Mouse (Mus musculus) neural tube, embryonic 15.5 days (tissue): ENCODE measurements around the gene Dgat2. TPM values are rescaled to one million over a fixed set of nuclear protein-coding genes. Genes with fewer than 3 reads are reported as not detected.

Source experiments
- ATAC-seq: fragments of 200-750 bp; cut with Nextera tagmentation; 2 replicates; pipeline ENCODE4 v1.8.0; 2017; ENCODE audit warnings: mild to moderate bottlenecking, moderate TSS enrichment, moderate library complexity; ENCODE audit not compliant: low FRiP score
- H3K27ac ChIP-seq: fragments of 300-500 bp; sonication (generic); replicated peaks from 2 replicates; pipeline ENCODE4 v1.5.1; 2015; ENCODE audit warnings: mild to moderate bottlenecking, inconsistent platforms
- H3K27me3 ChIP-seq: fragments of 300-500 bp; sonication (generic); replicated peaks from 2 replicates; pipeline ENCODE4 v1.6.1; 2015; ENCODE audit warnings: inconsistent platforms
- H3K36me3 ChIP-seq: fragments of 300-500 bp; sonication (generic); 2 replicates; pipeline ENCODE4 v1.6.1; 2015; ENCODE audit warnings: inconsistent platforms
- H3K4me1 ChIP-seq: fragments of 300-500 bp; sonication (generic); 2 replicates; pipeline ENCODE4 v1.6.1; 2015; ENCODE audit warnings: inconsistent platforms
- H3K4me2 ChIP-seq: fragments of 300-500 bp; sonication (generic); 2 replicates; pipeline ENCODE4 v1.6.1; 2015; ENCODE audit warnings: inconsistent platforms, mild to moderate bottlenecking, moderate library complexity
- H3K4me3 ChIP-seq: fragments of 300-500 bp; sonication (generic); replicated peaks from 2 replicates; pipeline ENCODE4 v1.5.1; 2015; ENCODE audit warnings: mild to moderate bottlenecking, inconsistent platforms
- H3K9ac ChIP-seq: fragments of 300-500 bp; sonication (generic); replicated peaks from 2 replicates; pipeline ENCODE4 v1.6.1; 2015; ENCODE audit warnings: mild to moderate bottlenecking, inconsistent platforms
- H3K9me3 ChIP-seq: fragments of 300-500 bp; sonication (generic); replicated peaks from 2 replicates; pipeline ENCODE4 v1.6.1; 2016; ENCODE audit warnings: inconsistent platforms
- WGBS: fragments of 180-500 bp; shearing (Covaris S2); methylation state at CpG from one replicate; pipeline ENCODE4 v1.1.7; 2015; ENCODE audit warnings: mixed read lengths; 5-methylcytosine and 5-hydroxymethylcytosine counted together
- polyA plus RNA-seq: library from polyadenylated mRNA; unstranded; fragments of >200 nt; fragmentation: Nextera tagmentation; extraction: Ambion mirVana; gene quantifications from 2 replicates; pipeline ENCODE4 v1.2.1, GENCODE M21; 2015

Dgat2 gene
- polyA plus RNA-seq, 1 experiment from 2014 or later, result 23.1 TPM

DNA sequence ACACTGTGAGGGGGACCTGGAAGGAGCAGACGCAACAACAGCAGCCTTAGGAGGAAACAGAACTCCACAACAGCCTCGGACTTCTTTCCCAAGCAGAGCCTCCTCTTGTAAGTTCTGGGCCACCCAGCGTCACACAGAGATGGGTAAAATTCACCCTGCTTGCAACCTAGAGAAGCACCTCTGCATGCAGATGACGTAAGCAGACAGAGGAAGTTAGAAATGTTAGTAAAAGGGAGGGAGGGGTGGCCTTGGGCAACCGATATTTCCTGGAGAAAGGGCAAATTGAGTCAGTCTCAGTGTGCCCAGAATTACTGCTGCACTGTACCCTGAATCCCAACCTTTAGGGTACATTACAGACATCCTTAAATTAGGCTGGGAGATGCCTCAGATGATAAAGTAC, 7.4 kb upstream of the Dgat2 start:
- no peaks in the 10 kb centered on the region for H3K4me1 ChIP-seq
- no peak overlapping the region for H3K27ac ChIP-seq
- H3K36me3 ChIP-seq, result no peaks in the 10 kb centered on the region
- no peak overlapping the region for H3K4me3 ChIP-seq
- ATAC-seq, result no peak
- no peak overlapping the region for H3K9ac ChIP-seq
- no peak overlapping the region for H3K4me2 ChIP-seq
- no peaks in the 10 kb centered on the region for H3K9me3 ChIP-seq
- no peaks in the 10 kb centered on the region for H3K27me3 ChIP-seq
- WGBS, result 86% methylated on average over 5 of the region's 5 CpGs

- Histone ChIP-seq H3K27me3 (0 out of 2 replicates have a peak, but pooled peaks cover 3% of the 10 kb centered on the region), H3K4me2 (no peak overlapping the region), H3K36me3 (no peaks in the 10 kb centered on the region), H3K9ac (no peak overlapping the region), H3K27ac (no peak overlapping the region), H3K4me1 (0 out of 2 replicates have a peak, but pooled peaks cover 2% of the 10 kb centered on the region), H3K9me3 (no peaks in the 10 kb centered on the region), H3K4me3 (no peak overlapping the region)
- 88% methylated on average over 6 of the region's 6 CpGs for WGBS
- no peak for ATAC-seq
Measured at GRCm38 (mm10) chr7:99188630-99189029, 6.1 kb upstream of the Dgat2 start.

DNA sequence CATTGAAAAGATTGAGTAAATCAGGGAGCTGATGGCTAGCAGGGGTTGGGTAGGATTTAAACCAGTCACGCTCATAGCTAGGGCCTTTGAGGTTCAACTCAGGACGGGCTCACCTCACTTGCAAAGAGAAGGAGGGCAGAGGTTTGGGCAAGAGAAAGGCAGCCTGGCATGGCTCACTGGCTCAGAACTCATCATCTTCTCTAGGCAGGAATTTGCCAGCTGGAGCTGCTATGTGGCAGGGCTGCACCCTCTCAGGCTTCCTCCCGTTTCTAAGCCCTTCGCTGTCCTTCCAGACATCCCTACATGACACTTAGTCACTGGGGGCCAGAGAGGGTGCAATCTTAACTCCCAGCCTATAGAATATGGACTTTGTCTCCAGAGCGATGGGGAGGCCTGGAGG, 4.9 kb upstream of the Dgat2 start:
- Histone ChIP-seq H3K4me1 (0 out of 2 replicates have a peak, but pooled peaks cover 5% of the 10 kb centered on the region), H3K4me3 (no peak overlapping the region), H3K9me3 (no peaks in the 10 kb centered on the region), H3K27ac (no peak overlapping the region), H3K9ac (no peak overlapping the region), H3K27me3 (0 out of 2 replicates have a peak, but pooled peaks cover 3% of the 10 kb centered on the region), H3K36me3 (no peaks in the 10 kb centered on the region), H3K4me2 (no peak overlapping the region)
- 86% methylated on average over 5 of the region's 5 CpGs for WGBS
- ATAC-seq, result no peak

- Histone ChIP-seq H3K9me3 (no peaks in the 10 kb centered on the region), H3K27me3 (peaks cover 8% of the 10 kb centered on the region; the same call in 1 of the 2 replicates), H3K9ac (no peak overlapping the region), H3K36me3 (no peaks in the 10 kb centered on the region), H3K4me1 (peaks cover 18% of the 10 kb centered on the region), H3K27ac (no peak overlapping the region), H3K4me3 (no peak overlapping the region), H3K4me2 (no peak overlapping the region)
- no peak for ATAC-seq
- WGBS, result 88% methylated on average over 3 of the region's 3 CpGs
Measured at GRCm38 (mm10) chr7:99185405-99185804, 2.9 kb upstream of the Dgat2 start.

DNA sequence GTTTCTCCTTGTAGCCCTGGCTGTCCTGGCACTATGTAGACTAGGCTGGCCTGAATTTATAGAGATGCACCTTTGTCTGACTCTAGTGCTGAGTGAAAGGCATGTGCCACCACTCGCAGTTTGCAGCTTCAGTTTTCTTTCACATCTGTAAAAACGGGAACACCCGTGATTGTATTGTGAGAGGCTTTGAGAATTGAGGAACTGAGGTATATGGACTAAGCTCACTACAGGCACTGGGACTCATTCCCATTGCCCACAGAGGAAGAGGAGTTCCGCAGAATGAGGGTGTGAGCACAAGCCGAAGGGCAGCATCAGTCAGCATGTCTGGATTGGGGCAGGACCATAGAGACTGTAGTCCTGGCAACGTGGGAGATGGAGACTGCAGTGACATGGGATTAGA, 1.2 kb upstream of the Dgat2 start:
- peaks cover 8% of the 10 kb centered on the region; the same call in 1 of the 2 replicates for H3K27me3 ChIP-seq
- no peak overlapping the region for H3K27ac ChIP-seq
- no peak overlapping the region for H3K4me3 ChIP-seq
- no peak overlapping the region for H3K9ac ChIP-seq
- 0 out of 2 replicates have a peak overlapping the region, but pooled peaks have one; percentile 84 for H3K4me2 ChIP-seq
- ATAC-seq, result no peak
- no peaks in the 10 kb centered on the region for H3K36me3 ChIP-seq
- 75% methylated on average over 6 of the region's 6 CpGs for whole genome bisulfite sequencing
- peaks cover 21% of the 10 kb centered on the region for H3K4me1 ChIP-seq
- H3K9me3 ChIP-seq, result no peaks in the 10 kb centered on the region

DNA sequence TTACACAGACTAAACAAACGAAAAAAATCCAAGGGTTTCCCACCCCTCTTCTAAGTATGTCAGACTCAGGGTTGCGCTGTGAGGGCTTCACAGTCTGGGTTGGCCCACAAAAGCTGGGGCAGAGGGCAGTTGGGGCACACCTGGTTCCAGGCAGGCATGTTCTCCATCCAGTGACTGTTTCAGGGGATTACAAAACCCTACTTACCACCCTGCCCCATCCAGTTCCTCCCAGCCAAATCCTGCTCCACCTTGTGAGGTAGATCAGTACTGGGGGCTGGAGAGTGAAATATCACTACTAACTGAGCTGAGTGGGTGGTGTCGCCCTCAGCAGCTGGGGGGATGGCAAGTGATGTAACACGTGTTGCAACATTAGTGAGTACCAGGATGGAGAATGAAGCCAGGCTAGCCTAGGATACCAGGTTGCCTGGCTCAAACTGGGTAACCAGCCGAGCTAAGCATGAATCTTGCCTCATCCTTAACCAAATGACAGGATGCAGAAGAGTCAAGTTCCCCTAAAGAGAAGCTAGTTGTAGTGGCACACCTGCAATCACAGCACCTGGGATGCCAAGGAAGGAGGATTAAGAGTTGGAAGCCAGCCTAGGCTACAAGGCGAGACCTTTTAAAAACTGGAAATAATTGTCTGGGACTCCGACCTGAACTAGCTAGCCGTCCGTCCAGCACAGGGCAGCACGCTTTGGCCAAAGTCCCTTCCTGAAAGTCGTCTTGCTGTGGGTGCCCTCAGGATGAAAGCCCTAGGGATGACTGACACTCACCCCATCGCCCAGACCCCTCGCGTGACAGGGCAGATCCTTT, 694 bp downstream of the Dgat2 start:
- Histone ChIP-seq H3K36me3 (no peaks in the 10 kb centered on the region), H3K27me3 (peaks cover 8% of the 10 kb centered on the region; the same call in 1 of the 2 replicates), H3K9me3 (no peaks in the 10 kb centered on the region), H3K27ac (peak overlapping the region; percentile 88; the same call in 1 of the 2 replicates), H3K4me2 (peak overlapping the region; percentile 84), H3K4me3 (peak overlapping the region; percentile 91), H3K9ac (peak overlapping the region; percentile 90), H3K4me1 (peaks cover 24% of the 10 kb centered on the region)
- ATAC-seq, result no peak
- WGBS, result 21% methylated on average over 14 of the region's 14 CpGs

DNA sequence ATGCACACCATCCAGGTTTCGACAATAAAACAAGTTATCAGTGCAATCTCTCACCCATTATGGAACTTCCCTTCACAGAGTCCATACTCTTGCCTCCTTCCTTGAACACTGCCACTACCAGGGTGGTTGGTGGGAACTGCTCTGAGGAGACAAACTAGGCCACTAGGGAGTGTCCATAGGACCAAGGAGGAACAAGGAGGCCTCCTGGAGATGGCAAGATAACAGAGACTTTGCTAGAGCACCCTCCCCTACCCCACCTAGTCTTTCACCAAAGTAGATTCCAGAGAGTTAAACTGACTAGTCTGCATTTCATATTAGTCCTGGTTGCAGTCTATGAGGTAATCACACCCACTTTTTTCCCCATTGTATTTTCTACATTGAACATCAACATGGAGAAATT, 2.4 kb downstream of the Dgat2 start:
- H3K36me3 ChIP-seq, result no peaks in the 10 kb centered on the region
- H3K9me3 ChIP-seq, result no peaks in the 10 kb centered on the region
- H3K27ac ChIP-seq, result no peak overlapping the region
- ATAC-seq, result no peak
- no peak overlapping the region for H3K9ac ChIP-seq
- no peak overlapping the region for H3K4me3 ChIP-seq
- H3K27me3 ChIP-seq, result peaks cover 8% of the 10 kb centered on the region; the same call in 1 of the 2 replicates
- H3K4me1 ChIP-seq, result peaks cover 24% of the 10 kb centered on the region
- 88% methylated on average over 1 of the region's 1 CpGs for WGBS
- no peak overlapping the region for H3K4me2 ChIP-seq

- Histone ChIP-seq H3K36me3 (no peaks in the 10 kb centered on the region), H3K27me3 (peaks cover 6% of the 10 kb centered on the region; the same call in 1 of the 2 replicates), H3K4me1 (peaks cover 24% of the 10 kb centered on the region), H3K4me3 (no peak overlapping the region), H3K27ac (no peak overlapping the region), H3K9ac (no peak overlapping the region), H3K9me3 (no peaks in the 10 kb centered on the region), H3K4me2 (no peak overlapping the region)
- 91% methylated on average over 9 of the region's 9 CpGs for WGBS
- no peak for ATAC-seq
Measured at GRCm38 (mm10) chr7:99179271-99179670, 3.2 kb downstream of the Dgat2 start.

GRCm38 (mm10) chr7:99177386-99177785, 5.1 kb downstream of the Dgat2 start:
- Histone ChIP-seq H3K4me2 (no peak overlapping the region), H3K4me1 (peaks cover 19% of the 10 kb centered on the region), H3K27me3 (peaks cover 4% of the 10 kb centered on the region; the same call in 1 of the 2 replicates), H3K27ac (no peak overlapping the region), H3K4me3 (no peak overlapping the region), H3K9me3 (no peaks in the 10 kb centered on the region), H3K36me3 (no peaks in the 10 kb centered on the region), H3K9ac (no peak overlapping the region)
- ATAC-seq, result no peak
- WGBS, result 70% methylated on average over 5 of the region's 5 CpGs

- Histone ChIP-seq H3K4me3 (no peak overlapping the region), H3K4me1 (peaks cover 8% of the 10 kb centered on the region), H3K27ac (no peak overlapping the region), H3K36me3 (no peaks in the 10 kb centered on the region), H3K27me3 (no peaks in the 10 kb centered on the region), H3K9ac (no peak overlapping the region), H3K4me2 (no peak overlapping the region), H3K9me3 (no peaks in the 10 kb centered on the region)
- ATAC-seq, result no peak
- 96% methylated on average over 9 of the region's 9 CpGs for WGBS
Measured at GRCm38 (mm10) chr7:99175666-99176065, 6.9 kb downstream of the Dgat2 start.

GRCm38 (mm10) chr7:99175118-99175517, 7.4 kb downstream of the Dgat2 start:
- Histone ChIP-seq H3K9ac (no peak overlapping the region), H3K9me3 (no peaks in the 10 kb centered on the region), H3K4me2 (no peak overlapping the region), H3K4me3 (no peak overlapping the region), H3K36me3 (no peaks in the 10 kb centered on the region), H3K4me1 (peaks cover 5% of the 10 kb centered on the region; the same call in 1 of the 2 replicates), H3K27ac (no peak overlapping the region), H3K27me3 (no peaks in the 10 kb centered on the region)
- 84% methylated on average over 11 of the region's 11 CpGs for WGBS
- no peak for ATAC-seq

- Histone ChIP-seq H3K4me1 (0 out of 2 replicates have a peak, but pooled peaks cover 3% of the 10 kb centered on the region), H3K4me3 (no peak overlapping the region), H3K27ac (no peak overlapping the region), H3K4me2 (no peak overlapping the region), H3K9me3 (no peaks in the 10 kb centered on the region), H3K27me3 (no peaks in the 10 kb centered on the region), H3K9ac (no peak overlapping the region), H3K36me3 (no peaks in the 10 kb centered on the region)
- WGBS, result 72% methylated on average over 4 of the region's 4 CpGs
- no peak for ATAC-seq
Measured at GRCm38 (mm10) chr7:99174006-99174405, 8.5 kb downstream of the Dgat2 start.
